Mouse (Mus musculus) retina, postnatal 1 day (tissue): ENCODE results near the gene Krt6b.
"Not testable (repeated sequence)": the region's sequence is repeated elsewhere in the genome, so short reads cannot be mapped to it uniquely, and the experiment has no call there.

ENCODE experiments used
- DNase-seq: peaks from one replicate; pipeline ENCODE4 v3.0.0-alpha.2; 2012

Krt6b gene

GRCm38 (mm10) chr15:101680187-101680586 is at the start of gene Krt6b:
Gene Krt6b (minus strand): TSS chr15:101680287.
- no peak for DNase-seq

GRCm38 (mm10) chr15:101724686-101725085 is 44.6 kb upstream of the Krt6b start:
- DNase-seq = no peak

GRCm38 (mm10) chr15:101715831-101716230 is 35.7 kb upstream of the Krt6b start:
- no peak for DNase-seq

- no peak for DNase-seq
These were observed 34.3 kb upstream of the Krt6b start for GRCm38 (mm10) chr15:101714356-101714755.

- no peak for DNase-seq
These were observed 33.6 kb upstream of the Krt6b start for GRCm38 (mm10) chr15:101713731-101714130.

- DNase-seq = no peak
These were observed 32.6 kb upstream of the Krt6b start, which contains the start of gene Krt5 for GRCm38 (mm10) chr15:101712720-101713119. Gene Krt5 (minus strand): TSS chr15:101712898.

GRCm38 (mm10) chr15:101708683-101709082 is 28.6 kb upstream of the Krt6b start:
- DNase-seq = no peak

GRCm38 (mm10) chr15:101707454-101707853 is 27.4 kb upstream of the Krt6b start:
- no peak for DNase-seq

GRCm38 (mm10) chr15:101704066-101704465 is 24.0 kb upstream of the Krt6b start:
- peak; percentile 57 for DNase-seq

- DNase-seq = no peak
These were observed 22.3 kb upstream of the Krt6b start for GRCm38 (mm10) chr15:101702380-101702779.

- DNase-seq = no peak
These were observed 19.8 kb upstream of the Krt6b start for GRCm38 (mm10) chr15:101699866-101700265.

GRCm38 (mm10) chr15:101699192-101699591 is 19.1 kb upstream of the Krt6b start:
- peak; percentile 20 for DNase-seq

- DNase-seq = peak; percentile 34
These were observed 17.5 kb upstream of the Krt6b start for GRCm38 (mm10) chr15:101697326-101698188.

- DNase-seq = no peak
These were observed 14.1 kb upstream of the Krt6b start, which contains the start of gene Krt6a for GRCm38 (mm10) chr15:101694207-101694606. Gene Krt6a (minus strand): TSS chr15:101694307.

- not testable (repeated sequence) for DNase-seq
These were observed 10.4 kb upstream of the Krt6b start for GRCm38 (mm10) chr15:101690460-101690859.

- DNase-seq = no peak
These were observed 8.1 kb upstream of the Krt6b start for GRCm38 (mm10) chr15:101688161-101688560.

GRCm38 (mm10) chr15:101675978-101676377 is 4.1 kb downstream of the Krt6b start:
- DNase-seq = no peak

- no peak for DNase-seq
These were observed 27.3 kb downstream of the Krt6b start for GRCm38 (mm10) chr15:101652736-101653265.

GRCm38 (mm10) chr15:101647280-101647679 is 32.8 kb downstream of the Krt6b start, which contains the start of gene Gm5478:
Gene Gm5478 (minus strand): TSS chr15:101647380.
- DNase-seq = no peak

GRCm38 (mm10) chr15:101627884-101628283 is 52.2 kb downstream of the Krt6b start, which contains the start of gene Gm5414:
Gene Gm5414 (minus strand): TSS chr15:101628188.
- DNase-seq = no peak
